Mouse (Mus musculus): ENCODE measurements around the gene Ccdc30.

DNA sequence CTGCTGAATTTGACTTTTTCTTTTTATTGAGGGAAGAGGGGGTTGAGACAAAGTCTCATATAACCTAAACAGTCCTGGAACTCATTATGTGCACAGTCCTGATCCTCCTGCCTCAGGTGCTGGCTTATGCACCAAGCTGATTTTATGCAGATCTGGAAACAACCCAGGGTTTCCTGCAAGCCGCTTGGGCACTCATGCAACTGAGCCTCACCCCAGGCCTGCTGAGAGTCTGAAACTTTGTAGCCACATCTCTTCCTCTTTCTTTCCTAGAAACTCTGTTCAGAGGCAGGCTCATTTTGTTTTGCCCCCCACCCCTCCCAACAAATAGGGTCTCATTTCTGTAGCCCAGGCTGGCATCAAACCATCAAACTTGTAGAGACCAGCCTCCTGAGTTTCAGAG is 101.6 kb downstream of the Ccdc30 start:
- no peak for TF ChIP-seq POLR2A (IDR thresholded peaks at IDR 0.05; ENCODE audit: control insufficient read depth, low read depth, low read length)
- no peak for TF ChIP-seq CTCF (IDR thresholded peaks at IDR 0.05; ENCODE audit: control insufficient read depth, insufficient read depth, insufficient replicate concordance, low read depth, low read length)
